Mouse (Mus musculus) midbrain, embryonic 10.5 days (tissue): ENCODE measurements at regions not wholly inside any gene's neighbourhood (a gene's known extent, or its start where the extent isn't known, plus 50 kb on each side); places are given as distances from the start of the nearest gene placed in this dataset.

Experiments used
- DNase-seq: peaks from one replicate; pipeline ENCODE4 v3.0.0-alpha.2; 2017; ENCODE audit warnings: low spot score
- H3K27ac ChIP-seq: fragments of 300-500 bp; sonication (generic); replicated peaks from 2 replicates; pipeline ENCODE4 v1.5.1; 2016; ENCODE audit warnings: mild to moderate bottlenecking
- H3K27me3 ChIP-seq: fragments of 300-500 bp; sonication (generic); 2 replicates; pipeline ENCODE4 v1.6.1; 2016; ENCODE audit warnings: low read depth, mild to moderate bottlenecking; ENCODE audit not compliant: poor library complexity, severe bottlenecking
- H3K36me3 ChIP-seq: fragments of 300-500 bp; sonication (generic); 2 replicates; pipeline ENCODE4 v1.6.1; 2016; ENCODE audit warnings: mild to moderate bottlenecking, moderate library complexity
- H3K4me1 ChIP-seq: fragments of 300-500 bp; sonication (generic); 2 replicates; pipeline ENCODE4 v1.6.1; 2016
- H3K4me3 ChIP-seq: fragments of 300-500 bp; sonication (generic); 2 replicates; pipeline ENCODE4 v1.5.1; 2016; ENCODE audit warnings: mild to moderate bottlenecking, moderate library complexity
- H3K9me3 ChIP-seq: fragments of 300-500 bp; sonication (generic); replicated peaks from 2 replicates; pipeline ENCODE4 v1.6.1; 2016; ENCODE audit warnings: mild to moderate bottlenecking
- WGBS: fragments of 180-500 bp; shearing (Covaris S2); methylation state at CpG from one replicate; pipeline ENCODE4 v1.1.7; 2016; 5-methylcytosine and 5-hydroxymethylcytosine counted together

DNA sequence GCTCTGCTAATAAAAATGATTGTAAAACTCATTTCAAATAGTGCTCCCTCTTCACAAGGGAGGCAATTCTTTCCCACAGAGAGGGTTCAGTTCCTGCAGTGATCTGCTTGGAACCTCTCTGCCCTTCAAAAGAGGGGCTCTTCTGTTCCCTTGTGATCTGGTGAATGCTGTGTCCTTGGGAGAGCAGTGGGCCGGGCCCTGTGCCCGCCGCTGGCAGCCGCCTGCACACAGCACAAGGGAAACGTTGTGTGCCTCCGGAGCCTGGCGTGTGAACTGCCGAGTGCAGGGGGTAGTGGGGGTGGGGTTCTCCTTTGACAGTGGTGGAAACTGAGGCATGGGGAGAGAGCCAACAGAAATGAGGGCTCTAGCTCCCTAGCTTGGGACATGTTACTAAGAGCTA is 54.4 kb upstream of the Csrp1 start:
- Histone ChIP-seq H3K36me3 (no peaks in the 10 kb centered on the region), H3K27me3 (peaks cover 8% of the 10 kb centered on the region; the same call in 1 of the 2 replicates), H3K9me3 (no peaks in the 10 kb centered on the region), H3K27ac (no peak overlapping the region), H3K4me3 (no peak overlapping the region), H3K4me1 (peaks cover 34% of the 10 kb centered on the region)
- WGBS, result 72% methylated on average over 8 of the region's 8 CpGs
- DNase-seq, result no peak

DNA sequence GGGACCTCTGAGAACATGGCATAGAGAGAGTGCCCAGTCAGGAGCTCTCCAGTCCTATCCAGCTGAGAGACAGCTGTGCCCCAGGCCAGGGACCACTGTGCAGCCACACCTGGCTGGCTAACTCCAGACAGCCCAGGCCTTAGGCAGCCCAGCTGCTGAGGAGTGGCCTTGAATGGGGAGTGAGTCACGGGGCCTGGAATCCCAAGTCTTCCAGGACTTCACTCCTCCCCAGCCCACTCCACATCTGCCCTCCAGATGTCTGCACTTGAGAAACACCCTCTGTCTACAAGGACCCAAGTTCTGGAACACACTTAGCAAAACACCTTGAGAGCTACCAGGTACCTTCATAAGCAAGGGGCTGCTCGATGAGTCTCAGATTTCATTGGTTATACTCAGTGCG is 51.5 kb upstream of the Csrp1 start:
- DNase-seq, result no peak
- Histone ChIP-seq H3K36me3 (no peaks in the 10 kb centered on the region), H3K4me1 (peaks cover 41% of the 10 kb centered on the region), H3K4me3 (no peak overlapping the region), H3K9me3 (no peaks in the 10 kb centered on the region), H3K27ac (0 out of 2 replicates have a peak overlapping the region, but pooled peaks have one; percentile 23), H3K27me3 (peaks cover 8% of the 10 kb centered on the region; the same call in 1 of the 2 replicates)
- 83% methylated on average over 3 of the region's 3 CpGs for WGBS

DNA sequence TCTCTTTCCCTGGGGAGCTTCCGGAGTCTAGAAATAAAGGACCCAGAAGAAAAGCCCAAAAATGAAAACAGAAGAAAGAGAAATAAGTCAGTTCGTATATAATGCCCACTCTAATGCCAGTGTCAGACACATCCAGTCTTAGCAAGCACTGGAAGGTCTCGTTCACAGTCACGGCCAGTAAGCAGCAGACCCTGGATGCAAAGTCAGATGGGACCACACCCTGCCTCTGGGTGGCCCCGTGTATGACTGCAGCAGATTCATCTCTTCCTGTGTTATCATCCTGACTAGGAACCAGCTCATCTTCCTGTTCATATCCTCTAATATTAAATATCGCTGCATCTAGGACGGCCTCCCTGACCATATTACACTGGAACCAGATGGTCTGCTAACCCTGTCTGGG is 50.9 kb upstream of the Csrp1 start:
- Histone ChIP-seq H3K9me3 (no peaks in the 10 kb centered on the region), H3K4me3 (no peak overlapping the region), H3K27me3 (peaks cover 8% of the 10 kb centered on the region; the same call in 1 of the 2 replicates), H3K36me3 (no peaks in the 10 kb centered on the region), H3K27ac (no peak overlapping the region), H3K4me1 (peaks cover 38% of the 10 kb centered on the region)
- DNase-seq, result no peak
- WGBS, result 85% methylated on average over 7 of the region's 7 CpGs

DNA sequence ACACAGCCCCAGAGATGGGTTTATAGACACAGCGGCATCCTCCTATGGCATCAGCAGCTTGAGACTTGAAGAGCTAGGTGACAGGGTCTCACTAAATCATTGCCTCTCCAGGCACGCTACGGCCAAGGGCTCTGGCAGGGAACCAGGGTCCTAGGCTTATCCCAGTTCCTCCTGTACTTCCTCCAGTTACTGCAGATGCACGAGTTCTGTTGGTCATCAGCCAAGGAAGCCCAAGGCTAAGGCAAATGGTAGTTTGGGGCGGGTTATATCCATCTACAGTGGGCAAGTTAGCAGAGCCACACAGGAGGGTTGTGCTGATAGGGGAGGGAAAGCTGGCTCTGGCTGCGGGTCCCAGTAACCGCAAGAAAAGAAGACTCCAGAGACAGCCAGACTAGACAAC is 50.1 kb upstream of the Csrp1 start:
- no peak overlapping the region for H3K4me3 ChIP-seq
- H3K27ac ChIP-seq, result peak overlapping the region; percentile 49; the same call in 1 of the 2 replicates
- H3K27me3 ChIP-seq, result peaks cover 8% of the 10 kb centered on the region; the same call in 1 of the 2 replicates
- H3K36me3 ChIP-seq, result no peaks in the 10 kb centered on the region
- H3K4me1 ChIP-seq, result peaks cover 37% of the 10 kb centered on the region
- no peaks in the 10 kb centered on the region for H3K9me3 ChIP-seq
- WGBS, result 83% methylated on average over 7 of the region's 7 CpGs
- no peak for DNase-seq
